In genomic region chr2:174333239-174333890, GRCm38 (mm10) we compare ENCODE assay signal across 10 mouse cellular contexts. TPM values are rescaled to one million over a fixed set of nuclear protein-coding genes. Genes with fewer than 3 reads are reported as not detected.
DNase-seq lines count a peak whose midpoint lies in the region; ATAC-seq and TF ChIP-seq lines count a peak whose summit lies in the region.
"Had no signal": no experiment of that assay in that cellular context is flagged by ENCODE, and none has a peak within 500 bp of the region (broad histone marks: within the 10 kb centered on the region; RNA-seq: fewer than 3 reads in every experiment).

No protein-coding gene starts in this region.

- no peaks in the 10 kb centered on the region for H3K27me3 ChIP-seq in liver, embryonic 11.5 days (replicated peaks; ENCODE audit: control insufficient read depth, insufficient read depth, low read length)
- H3K27me3 ChIP-seq in embryonic facial prominence, embryonic 13.5 days: no peaks in the 10 kb centered on the region
- no peaks in the 10 kb centered on the region for H3K27me3 ChIP-seq in intestine, embryonic 14.5 days (replicated peaks; ENCODE audit: control insufficient read depth, insufficient read depth, low read length)
- no peaks in the 10 kb centered on the region for H3K27me3 ChIP-seq in myocyte (ENCODE audit: control insufficient read depth, insufficient read depth, insufficient read length)

- no peak overlapping the region for H3ac ChIP-seq in myocyte (ENCODE audit: control insufficient read depth, insufficient read length)

- H3K79me2 ChIP-seq in myocyte (ENCODE audit: control insufficient read depth, insufficient read depth): peaks cover 82% of the 10 kb centered on the region

- no peak overlapping the region for H3K27ac ChIP-seq in liver, embryonic 11.5 days (ENCODE audit: low read depth, low read length)
- H3K27ac ChIP-seq in embryonic facial prominence, embryonic 13.5 days: no peak overlapping the region
- no peak overlapping the region for H3K27ac ChIP-seq in intestine, embryonic 14.5 days (ENCODE audit: low read depth)

- no peak for DNase-seq in liver, embryonic 11.5 days (ENCODE audit: low spot score)
- DNase-seq in liver: no peak
- DNase-seq in intestine, embryonic 14.5 days (ENCODE audit: low spot score): no peak
- DNase-seq in yolk sac, embryonic 10.5 days (ENCODE audit: low spot score): no peak
- DNase-seq in layer of hippocampus, postnatal 36 days: no peak
- DNase-seq in ovary, postnatal 14 days (ENCODE audit: low spot score): no peak
- DNase-seq: gastrocnemius, postnatal 14 days; spleen, adult 18-20 months had no signal

- H3K9me3 ChIP-seq in liver, embryonic 11.5 days (ENCODE audit: control insufficient read depth, low read length): 0 out of 2 replicates have a peak, but pooled peaks cover under 1% of the 10 kb centered on the region
- peaks cover under 1% of the 10 kb centered on the region; the same call in 1 of the 2 replicates for H3K9me3 ChIP-seq in embryonic facial prominence, embryonic 13.5 days
- H3K9me3 ChIP-seq in intestine, embryonic 14.5 days (ENCODE audit: control insufficient read depth, low read length): no peaks in the 10 kb centered on the region

- WGBS in liver, embryonic 11.5 days: 38% methylated on average over 7 of the region's 7 CpGs
- WGBS in embryonic facial prominence, embryonic 13.5 days: 49% methylated on average over 7 of the region's 7 CpGs
- whole genome bisulfite sequencing in intestine, embryonic 14.5 days: 33% methylated on average over 7 of the region's 7 CpGs

- peak; percentile 48 for TF ChIP-seq POLR2A in myocyte (IDR thresholded peaks at IDR 0.05; ENCODE audit: insufficient read length, low read depth)

- H3K36me3 ChIP-seq in liver, embryonic 11.5 days (ENCODE audit: control insufficient read depth, insufficient read depth, low read length): peaks cover 7% of the 10 kb centered on the region; the same call in 1 of the 2 replicates
- peaks cover 5% of the 10 kb centered on the region; the same call in 1 of the 2 replicates for H3K36me3 ChIP-seq in embryonic facial prominence, embryonic 13.5 days
- H3K36me3 ChIP-seq in intestine, embryonic 14.5 days (ENCODE audit: control insufficient read depth, insufficient read depth, low read length): peaks cover 38% of the 10 kb centered on the region
- H3K36me3 ChIP-seq in myocyte (ENCODE audit: control insufficient read depth, insufficient read depth): no peaks in the 10 kb centered on the region

- H3K4me2 ChIP-seq in liver, embryonic 11.5 days: peak overlapping the region; percentile 87
- H3K4me2 ChIP-seq in embryonic facial prominence, embryonic 13.5 days: peak overlapping the region; percentile 72
- peak overlapping the region; percentile 73 for H3K4me2 ChIP-seq in intestine, embryonic 14.5 days (ENCODE audit: low read length)
- H3K4me2 ChIP-seq in myocyte (ENCODE audit: low read depth): peak overlapping the region; percentile 99

- H3K4me3 ChIP-seq in liver, embryonic 11.5 days (ENCODE audit: low read depth, low read length): peak overlapping the region; percentile 8; the same call in 1 of the 2 replicates
- H3K4me3 ChIP-seq in embryonic facial prominence, embryonic 13.5 days: peak overlapping the region; percentile 83; the same call in 1 of the 2 replicates
- peak overlapping the region; percentile 97 for H3K4me3 ChIP-seq in intestine, embryonic 14.5 days (ENCODE audit: low read depth, low read length)
- H3K4me3 ChIP-seq in myocyte: peak overlapping the region; percentile 69

- H3K4me1 ChIP-seq in liver, embryonic 11.5 days (replicated peaks; ENCODE audit: control insufficient read depth, insufficient read depth, low read length): peaks cover 46% of the 10 kb centered on the region
- peaks cover 65% of the 10 kb centered on the region for H3K4me1 ChIP-seq in embryonic facial prominence, embryonic 13.5 days
- peaks cover 41% of the 10 kb centered on the region for H3K4me1 ChIP-seq in intestine, embryonic 14.5 days (replicated peaks; ENCODE audit: control insufficient read depth, insufficient read depth, low read length)

- H3K9ac ChIP-seq in liver, embryonic 11.5 days (ENCODE audit: low read depth, low read length): no peak overlapping the region
- no peak overlapping the region for H3K9ac ChIP-seq in embryonic facial prominence, embryonic 13.5 days
- H3K9ac ChIP-seq in intestine, embryonic 14.5 days (ENCODE audit: low read length): 0 out of 2 replicates have a peak overlapping the region, but pooled peaks have one; percentile 10

- no peak for ATAC-seq in liver, embryonic 11.5 days (replicated peaks; ENCODE audit: low FRiP score)
- ATAC-seq in embryonic facial prominence, embryonic 13.5 days (ENCODE audit: insufficient number of reproducible peaks, insufficient read depth, low FRiP score, low TSS enrichment, low read depth): no peak
- no peak for ATAC-seq in intestine, embryonic 14.5 days (replicated peaks; ENCODE audit: low FRiP score, low TSS enrichment, low read depth)

TF ChIP-seq in myocyte, 11 proteins besides CTCF, POLR2A, EP300 and RAD21:
- TF ChIP-seq SRF (IDR thresholded peaks at IDR 0.05; ENCODE audit: control insufficient read depth, insufficient read length, low read depth) (no peak), TCF3 (IDR thresholded peaks at IDR 0.05; ENCODE audit: insufficient read length, low read depth) (peak; percentile 83), POLR2AphosphoS2 (IDR thresholded peaks at IDR 0.05; ENCODE audit: insufficient read length, low read depth) (peak; percentile 71), CEBPB (IDR thresholded peaks at IDR 0.05; ENCODE audit: insufficient read depth, poor library complexity, severe bottlenecking) (0 out of 2 replicates have a peak, but pooled peaks have one; percentile 3), REST (IDR thresholded peaks at IDR 0.05; ENCODE audit: insufficient read depth, insufficient read length) (no peak), TCF12 (IDR thresholded peaks at IDR 0.05; ENCODE audit: insufficient read depth, poor library complexity, severe bottlenecking) (peak; percentile 35), MAX (IDR thresholded peaks at IDR 0.05; ENCODE audit: low read depth) (no peak), E2F4 (IDR thresholded peaks at IDR 0.05; ENCODE audit: insufficient read depth) (no peak), MYOD1 (IDR thresholded peaks at IDR 0.05; ENCODE audit: control insufficient read depth in 1 of 3, insufficient read length in 2 of 3, low read depth in 2 of 3) (peak; percentile 29 to 96 (median 92)), MYOG (IDR thresholded peaks at IDR 0.05; ENCODE audit: control insufficient read depth in 1 of 3, insufficient read depth in 1 of 3, insufficient read length in 2 of 3, low read depth in 2 of 3) (peak; percentile 77 to 96 (median 88)), USF1 (IDR thresholded peaks at IDR 0.05; ENCODE audit: low read depth) (no peak)
TF ChIP-seq in myocyte: peak in this region for 6.

RNA-seq across cellular contexts. Expression of gene Gm20721, which starts 13.1 kb away (rescaled TPM):
- polyA plus RNA-seq in liver, embryonic 11.5 days (2014; fragmentation: Nextera tagmentation; extraction: Ambion mirVana): 7.3 and 7.7 TPM in 2 replicates
- 17.1 and 20.3 TPM in 2 replicates for polyA plus RNA-seq in embryonic facial prominence, embryonic 13.5 days (2015; fragmentation: Nextera tagmentation; extraction: Ambion mirVana)
- polyA plus RNA-seq in intestine, embryonic 14.5 days (2014; fragmentation: Nextera tagmentation; extraction: Ambion mirVana): 8.2 and 12.6 TPM in 2 replicates
- 9.7 TPM for polyA plus RNA-seq in myocyte (2012; fragmentation: generic; extraction: Trizol)
- total RNA-seq in layer of hippocampus, postnatal 36 days (2021): 1 to 10 TPM; 1.7 to 2.7 TPM

RNA-seq across cellular contexts. Expression of gene Gnas, which starts 49.2 kb away (rescaled TPM):
- 729 and 742 TPM in 2 replicates for polyA plus RNA-seq in liver, embryonic 11.5 days (2014; fragmentation: Nextera tagmentation; extraction: Ambion mirVana)
- 1,664 and 1,723 TPM in 2 replicates for polyA plus RNA-seq in embryonic facial prominence, embryonic 13.5 days (2015; fragmentation: Nextera tagmentation; extraction: Ambion mirVana)
- polyA plus RNA-seq in intestine, embryonic 14.5 days (2014; fragmentation: Nextera tagmentation; extraction: Ambion mirVana): 1,658 and 1,793 TPM in 2 replicates
- polyA plus RNA-seq in myocyte (2012; fragmentation: generic; extraction: Trizol): 1,706 TPM
- 1,000 to 10,000 TPM; 1,740 to 1,859 TPM for total RNA-seq in layer of hippocampus, postnatal 36 days (2021)

Comparison
In these comparisons a context has a peak if more than half of its experiments do, and no peak if none do; other contexts are left out.
1. H3K4me3 ChIP-seq: peak in every context shown above with its lines; median percentile 97 in intestine, embryonic 14.5 days; 83 in embryonic facial prominence, embryonic 13.5 days; 69 in myocyte; 8 in liver, embryonic 11.5 days.